Mouse (Mus musculus) Patski (cell line): Measurements from ENCODE around the gene Ttc25. TPM values are rescaled to one million over a fixed set of nuclear protein-coding genes. Genes with fewer than 3 reads are reported as not detected.

Experiments
- ATAC-seq: fragments of 100-300 bp; one replicate; pipeline ENCODE4 v1.8.0; 2021
- CTCF ChIA-PET: fragments of 350-600 bp; sonication (Branson Sonifier 250); formaldehyde crosslinking; loops from one replicate; lab custom pipeline; 2022; ENCODE audit warnings: inconsistent platforms; lab: Charles Lee
- POLR2A ChIA-PET: fragments of 350-600 bp; sonication (Branson Sonifier 250); formaldehyde crosslinking; loops from one replicate; lab custom pipeline; 2022; ENCODE audit warnings: antibody characterized with exemption, inconsistent platforms; lab: Charles Lee
- DNase-seq: peaks from one replicate; pipeline ENCODE4 v3.0.0-alpha.2; 2011; ENCODE audit warnings: low read depth, low spot score
- H3K27me3 ChIP-seq: fragments of 371-371 bp; one replicate; pipeline ENCODE4 v1.5.1; 2021
- CTCF ChIP-seq: fragments of 100-300 bp; IDR thresholded peaks from one replicate; pipeline ENCODE4 v1.5.1; 2021
- in situ Hi-C: fragments of 300-500 bp; cut with MboI; formaldehyde crosslinking; loops from 3 replicates; pipeline ENCODE4 v1.11.1; 2018; ENCODE audit warnings: low pct_unique_long_range_greater_than_20kb, mixed read lengths
- polyA plus RNA-seq: library from polyadenylated mRNA; unstranded; gene quantifications from one replicate; pipeline ENCODE4 v1.2.3, GENCODE M21; 2021

Ttc25 gene
- polyA plus RNA-seq, 1 experiment from 2014 or later = 2.2 TPM

GRCm38 (mm10) chr11:100619982-100620381 lies 74.6 kb downstream of the Ttc25 start, which contains the start of gene Dnajc7:
Dnajc7 (minus strand) TSS chr11:100620168.
- ChIA-PET CTCF (interaction anchor here (1.0 to 1.1 kb wide), 2 partner anchors 13 to 82 kb away, joined by 3 read pairs; no protein-coding TSS in a partner anchor), POLR2A (interaction anchor here (1.2 to 1.7 kb wide), 4 partner anchors 13 to 40 kb away, joined by 3 to 7 read pairs (median 4); no protein-coding TSS in a partner anchor)
- in situ Hi-C loops = loop anchor here (5.0 kb wide), 1 partner anchor 77 kb away; no protein-coding TSS in a partner anchor
- ATAC-seq = no peak
- TF ChIP-seq CTCF = no peak
- no peaks in the 10 kb centered on the region for H3K27me3 ChIP-seq
- DNase-seq = no peak

Other genes with a start within 250 kb of the Ttc25 start
- 674 TPM for gene Eif1, start 225.7 kb upstream of the Ttc25 start, polyA plus RNA-seq
- gene Gast, start 211.2 kb upstream of the Ttc25 start, polyA plus RNA-seq = not detected
- 23.9 TPM for gene Hap1, start 189.5 kb upstream of the Ttc25 start, polyA plus RNA-seq
- gene Jup, start 147.8 kb upstream of the Ttc25 start, polyA plus RNA-seq = 71.6 TPM
- 29.1 TPM for gene P3h4, start 130.8 kb upstream of the Ttc25 start, polyA plus RNA-seq
- 0.10 TPM for gene Fkbp10, start 129.9 kb upstream of the Ttc25 start, polyA plus RNA-seq
- 59.8 TPM for gene Nt5c3b, start 103.8 kb upstream of the Ttc25 start, polyA plus RNA-seq
- 0.44 TPM for gene Klhl10, start 103.7 kb upstream of the Ttc25 start, polyA plus RNA-seq
- 10.9 TPM for gene Klhl11, start 72.9 kb upstream of the Ttc25 start, polyA plus RNA-seq
- gene Acly, start 17.6 kb upstream of the Ttc25 start, polyA plus RNA-seq = 162 TPM
- 17.9 TPM for gene Cnp, start 29.3 kb downstream of the Ttc25 start, polyA plus RNA-seq
- gene Nkiras2, start 73.6 kb downstream of the Ttc25 start, polyA plus RNA-seq = 36.5 TPM
- 268 TPM for gene Dnajc7, start 74.6 kb downstream of the Ttc25 start, polyA plus RNA-seq
- gene Zfp385c, start 146.8 kb downstream of the Ttc25 start, polyA plus RNA-seq = not detected
- gene Dhx58, start 158.7 kb downstream of the Ttc25 start, polyA plus RNA-seq = 1.5 TPM
- 55.3 TPM for gene Kat2a, start 166.9 kb downstream of the Ttc25 start, polyA plus RNA-seq
- gene Hspb9, start 168.2 kb downstream of the Ttc25 start, polyA plus RNA-seq = 0.49 TPM
- gene Rab5c, start 192.6 kb downstream of the Ttc25 start, polyA plus RNA-seq = 194 TPM
- gene Kcnh4, start 214.3 kb downstream of the Ttc25 start, polyA plus RNA-seq = 0.01 TPM
- not detected for gene Hcrt, start 217.3 kb downstream of the Ttc25 start, polyA plus RNA-seq
- gene Ghdc, start 225.3 kb downstream of the Ttc25 start, polyA plus RNA-seq = 24.7 TPM